Mouse (Mus musculus) kidney, adult 9 months (tissue): ENCODE data around the gene Serpina3f.
A peak's percentile ranks its signal among the peaks of the same experiment; 100 is the strongest.
"Not testable (repeated sequence)": the region's sequence is repeated elsewhere in the genome, so short reads cannot be mapped to it uniquely, and the experiment has no call there.

Source experiments
- DNase-seq: peaks from one replicate; pipeline ENCODE4 v3.0.0; 2022

Gene Serpina3f

DNA sequence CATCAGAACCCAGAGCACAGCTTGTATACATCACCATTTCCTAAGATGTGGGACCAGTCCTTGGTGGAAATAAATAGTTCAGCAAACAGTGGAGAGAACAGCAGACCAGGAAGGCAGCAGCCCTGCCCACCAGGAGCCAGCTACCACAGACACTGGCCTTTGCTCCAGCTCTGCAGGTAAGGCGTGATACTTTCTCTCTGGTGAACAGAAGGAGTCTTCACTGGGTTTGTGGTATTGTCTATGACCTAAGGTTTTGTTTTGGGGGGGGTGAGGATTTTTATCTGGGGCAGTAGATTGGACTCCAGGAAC, at the start of gene Serpina3f:
Gene Serpina3f (plus strand): TSS at position 100 of the 309 bp plus-strand sequence.
- DNase-seq, result no peak

- peak; percentile 44 for DNase-seq
These were observed 39.6 kb upstream of the Serpina3f start for GRCm38 (mm10) chr12:104174747-104175146.

- DNase-seq, result no peak
These were observed 38.7 kb upstream of the Serpina3f start for GRCm38 (mm10) chr12:104175636-104176035.

GRCm38 (mm10) chr12:104178577-104178976, 35.8 kb upstream of the Serpina3f start:
- no peak for DNase-seq

DNA sequence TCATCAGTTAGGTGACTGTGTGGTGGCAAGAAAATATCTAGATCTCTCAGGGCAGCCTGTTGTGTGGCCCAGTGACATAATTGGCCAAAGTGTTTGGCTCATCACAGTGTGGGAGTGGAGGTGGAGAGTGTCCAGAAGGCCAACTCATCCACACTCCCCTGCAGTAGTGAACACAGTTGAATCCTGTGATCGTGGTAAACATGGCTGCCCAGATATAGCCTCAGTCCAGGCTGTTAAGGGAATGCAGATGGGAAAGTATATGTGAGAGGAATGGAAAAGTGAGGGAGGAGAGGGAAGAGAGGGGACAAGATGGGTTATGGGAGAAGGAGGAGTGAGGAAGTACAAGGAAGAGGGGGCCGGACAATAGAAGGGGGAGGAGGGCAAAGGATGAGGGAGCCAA, 35.4 kb upstream of the Serpina3f start:
- no peak for DNase-seq

GRCm38 (mm10) chr12:104185046-104185445, 29.3 kb upstream of the Serpina3f start:
- no peak for DNase-seq

GRCm38 (mm10) chr12:104186041-104186581, 28.2 kb upstream of the Serpina3f start:
- no peak for DNase-seq

DNA sequence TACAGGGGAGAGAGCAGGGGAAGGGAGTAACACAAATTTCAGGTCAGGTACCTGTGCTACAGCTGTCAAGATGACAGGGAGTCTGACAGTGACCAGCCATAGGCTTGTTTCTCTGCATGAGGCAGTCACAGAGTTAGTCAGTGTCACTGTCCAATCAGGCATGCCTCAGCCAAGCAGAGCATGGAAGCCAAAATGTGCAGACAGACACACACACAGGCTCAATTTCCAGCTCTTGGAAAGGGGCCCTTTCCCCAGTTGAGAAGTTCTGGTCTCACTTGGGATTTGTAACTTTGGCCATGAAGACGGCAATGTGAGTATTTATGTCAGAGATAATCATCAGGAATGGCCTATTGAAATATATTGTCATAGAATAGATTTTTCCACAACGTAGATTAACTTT, 25.1 kb upstream of the Serpina3f start:
- DNase-seq, result no peak

DNA sequence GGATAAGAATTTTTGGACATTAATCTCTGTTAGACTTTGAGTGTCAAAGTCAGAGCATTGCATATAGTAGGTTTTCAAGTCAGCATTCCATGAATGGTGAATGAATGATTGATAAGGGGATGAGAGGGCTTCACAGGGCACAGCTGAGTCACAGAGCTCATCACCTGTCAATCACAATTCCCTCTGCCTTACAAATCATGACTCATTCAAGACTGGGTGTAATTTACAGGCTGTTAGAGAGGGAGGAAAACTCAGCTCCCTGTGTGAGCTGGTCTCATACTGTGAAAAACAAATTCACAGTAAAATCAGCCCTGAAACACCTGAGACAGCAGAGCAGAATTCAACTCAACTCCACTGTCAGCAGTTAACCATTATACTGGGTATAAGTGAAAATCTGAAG, 23.5 kb upstream of the Serpina3f start:
- DNase-seq, result no peak

DNA sequence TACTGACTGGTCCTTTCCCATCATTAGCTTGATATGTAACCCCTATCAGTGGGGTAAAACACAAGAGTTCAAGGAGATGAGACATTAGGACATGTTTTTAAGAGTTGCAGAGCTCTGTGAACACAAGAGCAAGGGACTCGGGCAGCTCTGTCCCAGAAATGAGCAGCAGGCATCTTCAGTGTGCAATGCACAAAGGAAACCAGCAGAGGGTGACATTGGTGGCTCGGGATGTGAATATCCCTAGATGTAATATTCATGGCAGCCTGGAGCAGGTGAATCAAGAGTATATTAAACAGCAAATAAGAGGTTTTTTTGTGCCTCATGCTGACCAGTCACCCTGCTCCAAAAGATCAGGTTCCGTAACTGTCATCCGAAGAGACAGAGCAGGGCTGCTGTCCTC, 5.2 kb upstream of the Serpina3f start:
- no peak for DNase-seq

DNA sequence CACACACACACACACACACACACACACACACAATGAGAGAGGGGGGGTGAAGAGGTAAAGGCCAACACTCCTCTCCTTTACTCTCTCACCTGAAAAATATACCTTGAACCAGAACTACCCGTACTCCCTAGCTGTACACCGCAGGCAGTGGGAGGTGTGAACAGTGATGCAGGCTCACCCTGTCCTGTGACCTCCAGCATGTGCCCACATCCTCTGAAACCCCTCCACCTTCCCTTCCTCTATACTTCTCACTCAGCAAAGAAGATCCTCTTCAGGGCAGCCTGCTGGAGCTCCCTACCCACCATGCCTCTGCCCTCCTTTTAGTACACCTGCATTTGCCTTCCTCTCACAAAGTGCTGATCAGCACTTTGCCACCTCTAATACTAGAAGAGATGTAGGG, 4.5 kb upstream of the Serpina3f start:
- no peak for DNase-seq

DNA sequence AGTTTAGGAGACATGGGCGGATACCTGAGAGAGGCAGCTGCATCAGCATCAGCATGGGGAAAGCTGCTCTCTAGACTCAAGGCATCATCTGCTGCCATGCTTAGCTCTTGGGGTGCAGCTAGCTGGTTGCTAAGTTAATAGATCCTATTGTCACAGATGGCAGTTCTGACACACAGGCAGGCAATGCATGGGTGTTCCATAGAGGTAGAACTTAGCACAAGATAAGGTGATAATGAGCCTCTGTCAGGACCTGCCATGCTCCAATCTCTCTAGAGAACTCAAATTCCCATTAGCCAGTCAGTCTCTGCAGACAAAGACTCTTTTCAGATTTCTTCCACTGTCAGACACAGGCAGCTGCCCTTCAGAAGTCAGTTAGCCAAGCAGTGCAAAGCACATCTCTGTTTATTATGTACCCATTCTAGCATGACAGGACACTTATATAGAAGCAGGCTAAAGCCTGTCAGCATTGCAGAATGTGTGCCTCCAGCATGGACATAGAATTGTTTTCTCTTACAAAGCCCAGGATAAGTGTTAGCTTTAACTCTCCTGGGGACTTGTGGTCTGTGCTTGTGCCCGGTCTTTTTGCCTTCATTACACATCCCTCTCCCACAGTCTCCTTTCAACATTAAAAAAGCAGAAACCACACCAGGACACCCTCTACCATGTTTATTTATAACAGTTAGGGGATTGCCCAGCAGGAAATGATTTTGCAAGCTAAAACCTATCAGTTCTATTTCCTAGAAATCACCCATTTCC, 477 bp upstream of the Serpina3f start:
- no peak for DNase-seq

GRCm38 (mm10) chr12:104215249-104215648, 905 bp downstream of the Serpina3f start:
- no peak for DNase-seq

DNA sequence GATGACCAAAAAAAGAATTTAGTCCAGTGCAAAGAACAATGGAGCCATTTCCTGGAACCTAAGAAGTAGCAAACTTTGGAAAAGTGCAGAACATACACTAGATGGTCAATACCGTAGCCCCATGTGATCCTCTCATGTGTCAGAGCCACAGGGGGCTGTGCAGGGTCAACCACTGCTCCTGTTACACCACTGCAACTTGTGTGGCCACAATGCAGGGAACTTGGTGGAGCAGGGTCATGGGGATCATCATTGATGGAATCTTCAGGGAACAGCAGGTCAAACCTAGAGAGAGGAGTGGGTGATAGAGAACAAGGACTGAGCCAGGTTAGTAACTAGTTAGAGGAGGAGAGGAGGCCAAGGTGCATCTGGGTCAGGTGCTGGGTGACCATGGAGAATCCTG, 7.3 kb downstream of the Serpina3f start:
- DNase-seq, result no peak

DNA sequence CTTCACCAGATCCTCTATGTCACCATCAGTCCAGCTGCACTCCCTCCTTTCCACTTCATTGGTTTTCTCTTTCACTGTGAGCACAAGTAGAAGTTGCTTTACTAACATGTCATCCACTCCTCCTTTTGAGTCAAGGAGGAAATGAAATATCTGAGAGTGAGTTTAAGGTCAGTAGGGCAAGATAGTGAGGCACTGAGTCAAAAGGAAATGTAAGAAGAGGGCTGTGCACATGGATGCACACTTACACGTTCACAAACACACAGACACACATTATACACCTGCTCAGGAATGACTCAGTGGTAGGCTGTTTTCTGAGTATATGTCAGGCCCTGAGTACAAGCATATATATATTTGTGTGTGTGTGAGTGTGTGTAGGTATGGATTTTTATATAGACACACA, 9.3 kb downstream of the Serpina3f start:
- DNase-seq, result no peak

- peak; percentile 20 for DNase-seq
These were observed 10.4 kb downstream of the Serpina3f start for GRCm38 (mm10) chr12:104224598-104225300.

DNA sequence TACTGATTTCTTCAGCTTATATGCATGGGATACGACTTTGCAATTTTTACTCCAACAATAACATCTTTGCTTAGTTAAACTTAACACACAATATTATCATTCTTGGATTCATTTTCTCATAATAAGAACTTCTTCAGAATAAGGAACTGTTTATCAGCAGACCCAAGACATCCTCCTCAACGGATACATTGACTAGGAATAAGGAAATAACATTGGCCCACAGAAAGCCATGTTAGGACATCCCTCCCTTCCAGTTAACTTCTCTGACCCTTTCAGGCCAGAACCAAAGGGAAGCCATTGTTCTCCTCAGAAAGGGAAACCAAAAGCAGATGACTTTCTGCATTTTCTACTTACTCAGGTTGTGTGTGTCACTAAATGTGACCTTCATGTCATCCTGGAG, 16.4 kb downstream of the Serpina3f start:
- no peak for DNase-seq

- DNase-seq, result no peak
These were observed 21.6 kb downstream of the Serpina3f start, which contains the start of gene Serpina3g for GRCm38 (mm10) chr12:104235915-104236314. Gene Serpina3g (plus strand): TSS chr12:104236245.

- DNase-seq, result not testable (repeated sequence)
These were observed 23.7 kb downstream of the Serpina3f start for GRCm38 (mm10) chr12:104238048-104238447.

DNA sequence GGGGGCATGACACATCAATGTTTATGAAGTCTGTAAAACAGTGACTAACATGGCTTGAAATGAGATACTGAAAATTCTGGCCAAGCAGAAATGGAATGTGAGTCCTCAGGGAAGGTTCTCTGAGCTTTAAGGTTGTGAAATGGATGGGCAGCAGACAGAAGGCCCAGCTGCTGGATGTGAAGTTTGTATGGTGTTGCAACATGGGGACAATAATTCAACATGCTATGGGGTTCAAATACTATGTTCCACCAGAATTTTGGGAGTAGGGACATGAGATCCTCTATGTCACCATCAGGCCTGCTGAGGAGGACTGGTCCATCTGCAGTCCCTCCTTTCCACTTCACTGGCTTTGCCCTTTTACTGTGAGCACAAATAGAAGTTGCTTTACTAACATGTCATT, 29.0 kb downstream of the Serpina3f start:
- DNase-seq, result no peak

- no peak for DNase-seq
These were observed 30.7 kb downstream of the Serpina3f start for GRCm38 (mm10) chr12:104245092-104245491.

DNA sequence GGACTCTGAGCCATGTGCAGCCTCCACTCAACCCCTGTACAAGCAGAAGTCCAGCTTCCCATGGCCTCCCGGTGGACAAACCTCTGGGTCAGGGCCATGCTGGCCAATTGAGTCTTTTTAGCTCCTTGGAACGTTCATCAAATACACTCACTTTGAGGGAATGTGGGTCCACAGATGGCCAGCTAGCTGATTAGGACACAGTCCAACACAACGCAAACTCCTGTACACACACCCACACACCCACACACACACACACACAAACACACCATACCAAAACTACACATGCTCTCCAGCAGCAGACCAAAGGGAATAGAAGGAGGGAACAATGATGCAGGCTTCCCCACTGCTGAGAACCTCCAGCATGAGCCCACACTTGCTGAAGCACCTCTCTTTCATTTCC, 31.3 kb downstream of the Serpina3f start:
- DNase-seq, result no peak

DNA sequence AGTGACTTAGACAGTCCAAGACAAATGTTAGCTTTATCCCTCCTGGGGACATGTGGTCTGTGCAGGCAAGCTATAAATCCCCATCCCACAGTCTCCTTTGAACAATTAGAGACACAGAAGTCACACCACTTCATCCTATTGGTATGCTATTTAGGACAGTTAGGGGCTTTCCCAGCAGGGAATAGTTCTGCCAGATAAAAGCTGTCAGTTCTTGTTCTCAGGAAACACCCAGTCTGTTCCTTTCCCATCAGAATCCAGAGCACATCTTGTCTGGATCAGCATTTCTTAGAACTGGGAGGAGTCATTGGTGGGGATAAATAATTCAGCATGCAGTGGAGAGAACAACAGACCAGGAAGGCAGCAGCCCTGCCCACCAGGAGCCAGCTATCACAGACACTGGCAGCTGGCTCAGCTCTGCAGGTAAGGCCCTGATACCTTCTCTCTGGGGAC, 33.2 kb downstream of the Serpina3f start:
- DNase-seq, result no peak

GRCm38 (mm10) chr12:104248231-104248630, 33.9 kb downstream of the Serpina3f start:
- no peak for DNase-seq
